Mouse (Mus musculus) WW6 (cell line): ENCODE measurements at regions not wholly inside any gene's neighbourhood (a gene's known extent, or its start where the extent isn't known, plus 50 kb on each side); places are given as distances from the start of the nearest gene placed in this dataset.

ENCODE experiments used
- DNase-seq: peaks from one replicate; pipeline ENCODE4 v3.0.0-alpha.2; 2013; ENCODE audit warnings: low read depth, low spot score

DNA sequence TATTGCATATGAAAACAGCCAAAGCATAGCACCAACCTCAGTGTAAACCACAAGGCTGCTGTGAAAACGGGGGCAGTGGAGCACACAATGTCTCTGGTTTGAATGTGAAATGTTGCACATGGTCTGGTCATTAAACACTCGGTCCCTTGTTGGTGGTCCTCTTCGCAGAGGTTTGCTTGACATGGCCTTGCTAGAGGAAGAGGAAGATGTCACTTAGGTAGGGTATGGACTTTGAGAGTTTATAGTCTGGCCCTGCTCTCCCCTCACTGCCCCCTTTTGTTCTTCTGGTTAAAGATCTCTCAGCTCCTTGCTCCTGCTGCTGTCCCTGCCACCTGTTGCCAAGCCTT lies 125.9 kb upstream of the Ift57 start:
- no peak for DNase-seq

DNA sequence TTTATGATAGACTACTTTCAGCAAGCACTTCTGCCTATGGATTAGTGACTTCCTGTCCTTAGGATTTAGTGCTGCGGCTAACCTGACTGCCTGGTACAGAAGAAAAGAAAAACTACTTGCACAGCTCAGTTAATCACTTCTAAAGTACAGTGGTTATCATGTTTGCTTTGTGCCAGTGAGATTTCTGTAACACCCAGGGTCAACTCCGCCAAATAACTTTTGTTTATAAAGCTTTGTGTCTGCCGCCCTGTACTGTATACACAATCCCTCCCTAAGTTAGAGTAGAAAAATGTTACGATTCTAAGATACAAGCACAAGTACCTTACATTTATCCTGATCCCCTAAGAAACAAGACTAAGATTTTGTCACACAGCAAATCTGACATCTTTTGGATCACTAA lies 120.1 kb upstream of the Ift57 start:
- no peak for DNase-seq

DNA sequence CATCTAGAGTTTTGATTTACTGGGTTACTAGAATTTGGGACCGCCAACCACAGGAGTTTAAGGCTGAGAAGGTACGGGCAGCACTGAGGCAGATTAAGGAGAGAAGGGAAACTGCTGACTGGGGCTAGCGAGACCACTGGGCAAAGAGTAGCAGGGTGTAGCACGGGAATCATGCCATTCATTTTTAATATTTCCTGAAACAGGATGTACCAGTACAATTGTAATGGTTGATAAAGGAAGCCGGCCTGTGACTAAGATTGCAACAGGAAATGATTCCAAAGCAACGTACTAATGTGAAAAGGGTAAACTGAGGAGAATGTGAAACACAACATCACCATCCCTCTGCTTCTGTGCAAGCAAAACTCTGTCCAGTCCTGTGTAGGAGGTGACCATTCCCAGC lies 118.3 kb upstream of the Ift57 start:
- DNase-seq = no peak

DNA sequence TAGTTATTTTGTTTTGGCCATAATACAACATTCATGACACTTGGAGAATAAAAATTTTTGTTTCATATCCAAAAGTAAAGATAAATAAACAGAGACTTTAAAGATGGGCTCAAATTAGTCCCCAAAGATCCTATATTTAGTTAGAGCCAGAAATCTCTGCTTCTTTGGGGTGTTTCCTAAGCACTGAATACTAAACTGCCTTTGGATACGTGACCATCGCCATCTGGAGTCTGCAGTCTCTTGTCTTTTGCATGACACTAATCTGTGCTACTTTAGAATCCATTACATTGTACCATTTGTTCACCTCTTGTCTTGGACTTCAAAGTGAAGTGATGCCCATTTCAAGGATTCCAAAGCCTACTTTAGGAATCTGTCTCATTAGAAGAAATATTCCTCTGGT lies 92.5 kb upstream of the Ift57 start:
- DNase-seq = no peak

DNA sequence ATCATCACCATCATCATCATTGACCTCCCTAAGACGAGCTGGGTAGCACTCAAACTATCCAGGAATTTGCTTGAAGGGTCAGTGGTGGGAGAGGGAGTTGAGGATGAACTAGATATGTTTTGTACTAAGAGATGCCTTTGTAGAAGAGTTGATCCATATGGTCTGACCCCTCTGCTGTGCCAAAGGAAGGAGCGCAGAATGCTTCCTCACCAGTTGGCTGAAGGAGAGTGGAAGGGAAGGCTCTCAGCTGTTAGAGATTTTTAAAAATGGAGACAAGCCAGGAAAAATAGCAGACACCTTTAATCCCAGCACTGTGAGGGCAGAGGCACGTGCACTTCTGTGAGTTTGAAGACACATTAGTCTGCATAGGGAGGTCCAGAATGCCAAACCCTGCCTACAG lies 84.2 kb upstream of the Ift57 start:
- DNase-seq = no peak

DNA sequence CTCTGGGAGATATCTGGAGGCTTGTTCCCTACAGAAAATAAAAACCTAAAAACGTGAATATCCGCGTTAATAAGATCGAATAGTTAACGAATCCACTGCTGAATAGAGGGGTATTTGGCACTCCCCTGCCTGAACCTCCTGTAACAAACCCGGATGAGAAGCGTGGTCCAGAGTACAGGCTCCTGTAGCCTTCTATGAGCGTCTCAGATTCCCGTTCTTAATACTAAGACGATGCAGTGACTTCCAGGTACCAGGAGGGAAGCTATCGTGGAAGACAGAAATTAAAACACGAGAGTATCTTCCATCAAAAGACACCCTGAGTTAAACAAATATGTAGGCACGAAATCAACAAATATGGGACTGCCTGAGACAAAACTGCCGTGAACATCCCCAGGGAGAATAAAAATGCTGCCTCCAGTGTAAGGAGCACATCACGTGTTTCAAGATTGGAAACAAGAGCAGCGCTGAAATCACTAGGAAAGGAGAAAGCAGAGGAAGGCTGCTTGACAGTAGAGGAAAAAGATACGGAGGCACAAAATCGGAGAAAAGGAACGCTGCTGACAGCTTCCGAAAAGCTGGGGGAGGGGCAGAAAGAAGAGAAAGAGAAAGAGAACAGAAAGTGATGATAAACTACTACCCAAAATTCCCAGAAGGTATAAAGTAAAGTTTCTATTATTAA lies 83.6 kb upstream of the Ift57 start:
- no peak for DNase-seq

DNA sequence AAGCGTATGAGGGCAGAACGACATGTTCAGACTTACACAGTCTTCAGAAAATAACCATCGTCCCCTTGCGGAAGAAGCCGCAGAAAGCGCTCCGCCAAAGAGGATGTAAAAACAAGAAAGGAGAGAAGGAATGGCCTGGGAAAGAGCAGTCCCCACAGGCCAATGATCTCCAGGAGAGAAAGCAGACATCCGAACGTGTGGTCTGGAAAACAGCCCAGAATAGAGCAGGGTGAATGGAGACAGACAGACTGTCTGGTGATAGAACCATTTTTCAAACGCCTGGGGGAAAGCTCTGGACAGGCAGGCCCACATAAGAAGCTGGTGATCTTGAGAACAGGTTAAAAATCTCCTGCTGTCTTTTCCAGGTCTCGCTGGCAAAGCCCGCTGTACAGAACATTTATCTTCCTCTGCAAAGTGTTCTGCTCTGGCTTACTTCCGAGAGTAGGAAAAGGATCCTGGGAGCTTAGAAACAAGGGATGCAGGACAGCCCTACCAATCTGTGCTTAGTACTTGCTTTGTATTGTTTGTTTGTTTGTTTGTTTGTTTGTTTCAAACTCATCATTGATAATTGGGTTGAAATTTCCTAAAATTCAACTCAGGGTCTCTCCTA lies 82.7 kb upstream of the Ift57 start:
- no peak for DNase-seq

DNA sequence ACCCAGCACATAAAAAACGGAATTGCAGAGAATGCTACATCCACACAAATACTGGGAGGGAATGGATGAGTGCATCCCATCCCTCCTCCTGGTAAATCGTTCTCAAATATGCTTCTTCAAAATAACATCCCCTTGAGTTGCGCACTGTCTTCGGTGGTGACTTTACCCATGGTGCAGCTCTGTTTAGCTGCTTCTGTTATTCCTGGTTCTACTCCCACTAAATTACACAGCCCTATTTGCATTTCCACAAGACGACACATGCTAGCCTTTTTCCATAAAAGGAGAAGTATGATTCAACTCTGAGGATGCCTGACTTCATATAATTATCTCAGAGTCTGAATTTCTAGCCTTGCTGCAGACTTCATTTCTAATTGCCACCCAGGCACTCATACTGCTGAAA lies 65.5 kb upstream of the Ift57 start:
- DNase-seq = no peak

DNA sequence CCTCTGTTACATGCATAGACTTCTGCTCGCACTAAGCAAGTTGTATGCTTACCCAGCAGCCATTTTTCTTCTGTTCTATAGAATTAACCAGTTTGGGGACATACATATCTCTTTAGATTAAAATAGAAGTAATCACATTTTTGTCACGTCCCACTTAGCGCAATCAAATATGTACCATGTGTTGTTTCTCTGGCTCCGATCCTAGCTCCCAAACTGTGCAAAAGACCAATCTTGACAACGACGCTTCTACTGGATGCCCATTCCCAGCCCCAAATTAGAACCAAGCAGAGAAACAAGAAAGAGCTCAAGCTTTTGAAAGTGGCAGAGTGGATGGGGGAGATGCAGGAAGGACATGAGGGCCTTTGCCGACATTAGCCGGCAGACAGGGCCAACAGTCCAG lies 63.5 kb upstream of the Ift57 start:
- DNase-seq = no peak

DNA sequence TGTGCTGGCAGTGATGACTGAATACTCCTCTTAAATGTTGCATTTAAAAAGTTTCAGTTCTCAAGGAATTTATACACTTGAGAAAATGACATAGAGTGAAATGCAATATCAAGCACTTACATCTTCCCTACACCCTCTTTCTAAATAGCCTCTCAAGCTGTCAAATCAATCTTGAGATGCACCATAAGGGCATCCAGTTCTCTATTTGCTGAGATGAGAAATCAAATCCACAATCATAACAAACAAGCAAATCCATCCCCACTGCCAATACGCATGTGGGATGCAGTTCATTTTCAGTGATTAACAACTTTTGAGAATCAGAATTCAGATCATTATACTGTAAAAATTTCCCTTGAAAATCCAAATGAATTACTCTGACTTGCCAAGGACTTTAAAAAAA lies 62.6 kb upstream of the Ift57 start:
- DNase-seq = no peak

DNA sequence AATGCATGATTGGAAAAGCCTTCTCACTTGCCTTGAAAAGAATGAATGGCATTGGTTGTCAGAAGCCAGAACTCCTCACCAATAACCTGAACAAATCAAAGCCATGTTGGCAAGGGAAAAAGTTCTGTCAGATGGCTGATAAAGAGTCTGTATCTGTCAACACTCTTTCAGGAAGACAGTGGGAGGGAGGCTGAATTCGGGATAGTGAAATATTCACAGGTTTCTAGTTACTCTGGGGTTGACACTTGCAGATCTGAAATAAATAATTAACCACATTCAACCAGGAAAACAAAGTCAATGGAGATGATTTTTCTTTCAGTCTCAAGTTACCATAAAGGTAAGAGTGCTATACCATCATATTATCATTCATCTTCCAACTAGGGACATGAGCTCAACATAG lies 56.3 kb upstream of the Ift57 start:
- no peak for DNase-seq

DNA sequence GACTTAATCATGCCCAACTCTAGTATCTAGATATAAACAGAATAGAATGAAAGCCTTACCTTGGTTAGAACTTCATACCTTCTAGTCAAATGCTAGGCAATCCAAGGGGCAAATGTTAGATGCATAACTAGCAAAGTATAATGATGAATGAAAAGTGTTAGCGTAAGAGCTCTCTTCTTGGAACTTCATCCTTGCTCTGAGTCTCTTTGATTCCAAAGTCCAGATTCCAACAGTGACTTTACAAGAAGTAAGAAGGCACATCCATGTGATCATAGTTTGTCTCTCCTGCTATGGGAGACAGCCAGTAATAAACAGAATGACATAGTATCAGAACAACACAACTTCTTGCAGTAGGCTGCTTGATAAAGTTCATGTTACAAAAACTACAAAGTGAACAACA lies 54.6 kb upstream of the Ift57 start:
- DNase-seq = no peak

DNA sequence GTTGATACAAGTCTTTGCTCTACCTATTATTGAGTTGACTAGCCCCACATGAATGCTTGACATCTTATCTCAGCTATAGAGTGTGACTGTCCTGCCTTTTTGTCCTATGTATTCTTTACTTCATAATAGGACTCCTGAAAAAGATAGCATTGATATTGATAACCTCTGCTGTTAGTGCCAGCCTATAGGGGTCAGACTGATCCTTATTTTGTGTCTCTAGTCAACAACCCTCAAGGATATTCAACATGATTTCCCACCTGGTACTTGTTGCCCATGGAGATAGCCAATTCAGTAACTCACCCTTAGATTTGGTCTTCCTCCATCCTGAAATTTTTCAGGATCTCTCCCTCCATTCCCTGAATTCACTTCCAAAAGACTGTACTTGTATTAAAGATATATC lies 52.6 kb upstream of the Ift57 start:
- DNase-seq = no peak
